Mouse (Mus musculus) liver, postnatal 0 days (tissue): ENCODE data around the gene Zfp358.

Source experiments
- CTCF ChIP-seq: sonication (generic); IDR thresholded peaks from 2 replicates; pipeline ENCODE4 v1.5.1; 2016; ENCODE audit warnings: antibody characterized with exemption, low read depth
- EP300 ChIP-seq: IDR thresholded peaks from 2 replicates; pipeline ENCODE4 v1.6.1; 2016; ENCODE audit warnings: antibody characterized with exemption, low read depth, mild to moderate bottlenecking

DNA sequence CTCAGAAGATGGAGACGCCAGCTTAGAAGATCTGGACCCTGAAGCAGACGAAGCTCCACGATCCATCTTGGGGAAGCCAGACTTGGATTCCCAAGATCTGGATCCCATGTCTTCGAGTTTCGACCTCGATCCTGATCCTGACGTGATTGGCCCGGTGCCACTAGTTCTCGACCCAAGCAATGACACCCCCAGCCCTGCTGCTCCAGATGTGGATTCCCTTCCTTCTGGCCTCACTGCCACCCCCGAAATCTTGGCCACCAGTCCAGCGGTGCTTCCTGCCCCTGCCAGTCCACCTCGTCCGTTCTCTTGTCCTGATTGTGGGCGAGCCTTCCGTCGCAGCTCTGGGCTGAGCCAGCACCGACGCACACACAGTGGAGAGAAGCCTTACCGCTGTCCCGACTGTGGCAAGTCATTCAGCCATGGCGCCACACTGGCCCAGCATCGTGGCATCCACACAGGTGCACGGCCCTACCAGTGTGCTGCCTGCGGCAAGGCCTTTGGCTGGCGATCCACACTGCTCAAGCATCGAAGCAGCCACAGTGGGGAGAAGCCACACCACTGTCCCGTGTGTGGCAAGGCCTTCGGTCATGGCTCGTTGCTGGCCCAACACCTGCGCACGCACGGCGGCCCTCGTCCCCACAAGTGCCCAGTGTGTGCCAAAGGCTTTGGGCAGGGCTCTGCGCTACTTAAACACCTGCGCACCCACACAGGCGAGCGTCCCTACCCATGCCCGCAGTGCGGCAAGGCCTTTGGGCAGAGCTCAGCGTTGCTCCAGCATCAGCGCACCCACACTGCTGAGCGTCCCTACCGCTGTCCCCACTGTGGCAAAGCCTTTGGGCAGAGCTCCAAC is 2.9 kb downstream of the Zfp358 start:
- TF ChIP-seq CTCF: no peak
- no peak for TF ChIP-seq EP300
